Mouse (Mus musculus): ENCODE measurements around the gene Slc6a3.

The Slc6a3 gene

GRCm38 (mm10) chr13:73536403-73536821 is at the start of gene Slc6a3:
TSS of gene Slc6a3 (plus strand) at chr13:73536747.
- no peaks in the 10 kb centered on the region; the same call in 1 of the 2 replicates for H3K9me3 ChIP-seq (ENCODE audit: low read length)

GRCm38 (mm10) chr13:73488105-73488504 is 48.4 kb upstream of the Slc6a3 start:
- H3K9me3 ChIP-seq (ENCODE audit: low read length), result peaks cover 32% of the 10 kb centered on the region
- TF ChIP-seq POU5F1 (IDR thresholded peaks at IDR 0.05; ENCODE audit: borderline replicate concordance, low read length) (no peak), CTCF (conservative IDR thresholded peaks at IDR 0.05; ENCODE audit: low read length) (no peak), NANOG (IDR thresholded peaks at IDR 0.05; ENCODE audit: borderline replicate concordance, low read length) (no peak)
- peaks cover 31% of the 10 kb centered on the region for H3K4me1 ChIP-seq (replicated peaks; ENCODE audit: low read depth, low read length)
- H3K4me3 ChIP-seq (replicated peaks; ENCODE audit: low read length), result no peak overlapping the region
- H3K36me3 ChIP-seq (ENCODE audit: insufficient read depth, low read length), result peaks cover 93% of the 10 kb centered on the region
- no peaks in the 10 kb centered on the region for H3K27me3 ChIP-seq (ENCODE audit: insufficient read depth, low read length)

More at GRCm38 (mm10) chr13:73536403-73536821, at the start of gene Slc6a3:
- Histone ChIP-seq H3K27me3 (ENCODE audit: insufficient read depth, low read length) (peaks cover 56% of the 10 kb centered on the region), H3K4me3 (replicated peaks; ENCODE audit: low read length) (peak within 1 kb of the TSS; percentile 77), H3K4me1 (replicated peaks; ENCODE audit: low read depth, low read length) (peaks cover 18% of the 10 kb centered on the region), H3K36me3 (ENCODE audit: insufficient read depth, low read length) (no peaks in the 10 kb centered on the region)
- no peak for TF ChIP-seq CTCF (conservative IDR thresholded peaks at IDR 0.05; ENCODE audit: low read length)
- TF ChIP-seq POU5F1 (IDR thresholded peaks at IDR 0.05; ENCODE audit: borderline replicate concordance, low read length), result no peak
- TF ChIP-seq NANOG (IDR thresholded peaks at IDR 0.05; ENCODE audit: borderline replicate concordance, low read length), result no peak

DNA sequence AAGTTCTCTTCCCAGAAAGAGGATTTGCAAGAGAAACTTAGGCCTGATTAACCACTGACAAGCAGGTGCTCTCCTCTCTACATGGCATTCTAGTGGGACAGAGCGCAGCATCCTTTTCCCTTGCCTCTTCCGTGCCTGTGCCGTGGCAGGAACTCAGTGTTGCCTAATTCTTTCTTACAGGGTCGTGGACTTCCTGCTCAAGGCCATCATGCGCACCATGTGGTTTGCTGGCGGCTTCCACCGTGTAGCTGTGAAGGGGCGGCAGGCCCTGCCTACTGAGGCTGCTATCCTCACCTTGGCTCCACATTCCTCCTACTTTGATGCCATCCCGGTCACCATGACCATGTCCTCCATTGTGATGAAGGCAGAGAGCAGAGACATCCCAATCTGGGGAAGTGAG is 47.8 kb upstream of the Slc6a3 start:
- Histone ChIP-seq H3K4me1 (replicated peaks; ENCODE audit: low read depth, low read length) (peaks cover 26% of the 10 kb centered on the region), H3K36me3 (ENCODE audit: insufficient read depth, low read length) (peaks cover 91% of the 10 kb centered on the region), H3K9me3 (ENCODE audit: low read length) (peaks cover 34% of the 10 kb centered on the region), H3K27me3 (ENCODE audit: insufficient read depth, low read length) (no peaks in the 10 kb centered on the region), H3K4me3 (replicated peaks; ENCODE audit: low read length) (no peak overlapping the region)
- TF ChIP-seq NANOG (IDR thresholded peaks at IDR 0.05; ENCODE audit: borderline replicate concordance, low read length) (no peak), CTCF (conservative IDR thresholded peaks at IDR 0.05; ENCODE audit: low read length) (no peak), POU5F1 (IDR thresholded peaks at IDR 0.05; ENCODE audit: borderline replicate concordance, low read length) (no peak)

DNA sequence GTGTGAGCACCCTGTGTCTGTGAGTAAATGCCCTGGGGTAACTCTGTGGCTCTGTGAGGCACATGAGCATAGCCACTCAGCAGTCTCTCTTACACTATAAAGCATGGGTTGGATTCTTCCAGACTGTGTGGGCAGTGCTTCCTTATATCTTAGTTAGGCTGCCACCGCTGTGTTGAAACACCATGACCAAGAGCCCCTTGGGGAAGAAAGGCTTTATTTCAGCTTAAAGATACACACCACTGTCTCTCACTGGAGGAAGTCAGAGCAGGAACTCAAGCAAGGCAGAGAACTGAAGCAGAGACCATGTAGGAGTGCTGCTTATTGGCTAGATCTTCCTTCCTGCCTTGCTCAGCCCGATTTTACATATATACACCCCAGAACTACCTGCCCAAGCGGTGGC is 46.6 kb upstream of the Slc6a3 start:
- H3K4me3 ChIP-seq (replicated peaks; ENCODE audit: low read length), result no peak overlapping the region
- peaks cover 91% of the 10 kb centered on the region for H3K36me3 ChIP-seq (ENCODE audit: insufficient read depth, low read length)
- no peaks in the 10 kb centered on the region for H3K27me3 ChIP-seq (ENCODE audit: insufficient read depth, low read length)
- TF ChIP-seq NANOG (IDR thresholded peaks at IDR 0.05; ENCODE audit: borderline replicate concordance, low read length) (no peak), POU5F1 (IDR thresholded peaks at IDR 0.05; ENCODE audit: borderline replicate concordance, low read length) (no peak), CTCF (conservative IDR thresholded peaks at IDR 0.05; ENCODE audit: low read length) (no peak)
- H3K4me1 ChIP-seq (replicated peaks; ENCODE audit: low read depth, low read length), result peaks cover 16% of the 10 kb centered on the region
- H3K9me3 ChIP-seq (ENCODE audit: low read length), result peaks cover 34% of the 10 kb centered on the region

DNA sequence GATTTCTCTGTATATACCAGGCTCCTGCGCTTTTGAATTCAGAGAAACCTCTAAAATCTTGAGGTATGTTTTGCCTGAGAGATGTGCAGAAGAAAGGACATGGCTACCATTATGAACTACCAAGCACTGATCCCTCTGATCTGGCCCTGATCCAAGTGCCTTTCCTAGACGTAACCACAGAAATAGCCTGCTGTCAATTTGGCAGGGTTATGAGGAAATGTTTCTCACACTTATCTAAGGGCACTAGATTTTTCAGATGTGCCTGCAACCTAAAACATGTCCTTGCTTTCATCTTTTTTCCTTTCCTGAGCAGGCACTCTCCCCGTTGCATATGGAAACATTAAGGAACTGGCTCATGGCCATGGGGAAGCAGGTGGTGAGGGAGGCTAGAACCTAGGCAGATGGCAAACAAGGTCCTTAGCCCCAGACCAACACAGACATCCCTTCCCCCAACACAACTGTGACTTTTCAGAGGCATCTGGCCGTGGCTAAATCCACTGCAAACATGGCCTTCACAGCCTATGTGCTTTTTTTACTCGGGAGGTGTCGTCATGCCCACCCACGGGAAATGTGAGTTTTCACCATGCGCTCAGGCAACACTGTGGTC is 45.9 kb upstream of the Slc6a3 start:
- TF ChIP-seq POU5F1 (IDR thresholded peaks at IDR 0.05; ENCODE audit: borderline replicate concordance, low read length), result no peak
- no peak for TF ChIP-seq CTCF (conservative IDR thresholded peaks at IDR 0.05; ENCODE audit: low read length)
- TF ChIP-seq NANOG (IDR thresholded peaks at IDR 0.05; ENCODE audit: borderline replicate concordance, low read length), result no peak
- peaks cover 33% of the 10 kb centered on the region for H3K9me3 ChIP-seq (ENCODE audit: low read length)
- peaks cover 15% of the 10 kb centered on the region for H3K4me1 ChIP-seq (replicated peaks; ENCODE audit: low read depth, low read length)
- no peak overlapping the region for H3K4me3 ChIP-seq (replicated peaks; ENCODE audit: low read length)
- H3K36me3 ChIP-seq (ENCODE audit: insufficient read depth, low read length), result peaks cover 92% of the 10 kb centered on the region
- no peaks in the 10 kb centered on the region for H3K27me3 ChIP-seq (ENCODE audit: insufficient read depth, low read length)

GRCm38 (mm10) chr13:73493183-73493582 is 43.4 kb upstream of the Slc6a3 start:
- H3K4me3 ChIP-seq (replicated peaks; ENCODE audit: low read length), result no peak overlapping the region
- no peaks in the 10 kb centered on the region for H3K27me3 ChIP-seq (ENCODE audit: insufficient read depth, low read length)
- H3K4me1 ChIP-seq (replicated peaks; ENCODE audit: low read depth, low read length), result peaks cover 5% of the 10 kb centered on the region
- TF ChIP-seq NANOG (IDR thresholded peaks at IDR 0.05; ENCODE audit: borderline replicate concordance, low read length), result no peak
- no peak for TF ChIP-seq CTCF (conservative IDR thresholded peaks at IDR 0.05; ENCODE audit: low read length)
- no peak for TF ChIP-seq POU5F1 (IDR thresholded peaks at IDR 0.05; ENCODE audit: borderline replicate concordance, low read length)
- H3K36me3 ChIP-seq (ENCODE audit: insufficient read depth, low read length), result peaks cover 97% of the 10 kb centered on the region
- H3K9me3 ChIP-seq (ENCODE audit: low read length), result peaks cover 25% of the 10 kb centered on the region

- Histone ChIP-seq H3K4me3 (replicated peaks; ENCODE audit: low read length) (no peak overlapping the region), H3K36me3 (ENCODE audit: insufficient read depth, low read length) (peaks cover 97% of the 10 kb centered on the region), H3K27me3 (ENCODE audit: insufficient read depth, low read length) (no peaks in the 10 kb centered on the region), H3K4me1 (replicated peaks; ENCODE audit: low read depth, low read length) (no peaks in the 10 kb centered on the region; the same call in 1 of the 2 replicates), H3K9me3 (ENCODE audit: low read length) (peaks cover 25% of the 10 kb centered on the region)
- TF ChIP-seq CTCF (conservative IDR thresholded peaks at IDR 0.05; ENCODE audit: low read length) (no peak), NANOG (IDR thresholded peaks at IDR 0.05; ENCODE audit: borderline replicate concordance, low read length) (no peak), POU5F1 (IDR thresholded peaks at IDR 0.05; ENCODE audit: borderline replicate concordance, low read length) (no peak)
These were observed 42.0 kb upstream of the Slc6a3 start for GRCm38 (mm10) chr13:73494528-73494927.

- H3K9me3 ChIP-seq (ENCODE audit: low read length), result peaks cover 20% of the 10 kb centered on the region
- TF ChIP-seq POU5F1 (IDR thresholded peaks at IDR 0.05; ENCODE audit: borderline replicate concordance, low read length) (no peak), CTCF (conservative IDR thresholded peaks at IDR 0.05; ENCODE audit: low read length) (no peak), NANOG (IDR thresholded peaks at IDR 0.05; ENCODE audit: borderline replicate concordance, low read length) (no peak)
- H3K36me3 ChIP-seq (ENCODE audit: insufficient read depth, low read length), result peaks cover 97% of the 10 kb centered on the region
- no peaks in the 10 kb centered on the region; the same call in 1 of the 2 replicates for H3K4me1 ChIP-seq (replicated peaks; ENCODE audit: low read depth, low read length)
- H3K4me3 ChIP-seq (replicated peaks; ENCODE audit: low read length), result no peak overlapping the region
- H3K27me3 ChIP-seq (ENCODE audit: insufficient read depth, low read length), result no peaks in the 10 kb centered on the region
These were observed 40.4 kb upstream of the Slc6a3 start for GRCm38 (mm10) chr13:73496137-73496536.

Data from E14TG2a.4 (cell line).